Mouse (Mus musculus) kidney, adult 2 months (tissue): Measurements from ENCODE around the gene Uqcc1. TPM values are rescaled to one million over a fixed set of nuclear protein-coding genes. Genes with fewer than 3 reads are reported as not detected.
A peak's percentile ranks its signal among the peaks of the same experiment; 100 is the strongest.

ENCODE experiments used
- DNase-seq: peaks from one replicate; pipeline ENCODE4 v3.0.0; 2021
- H3K27ac ChIP-seq: fragments of 200-500 bp; 2 replicates; pipeline ENCODE4 v1.5.1; 2012; ENCODE audit warnings: low read depth, low read length, control low read depth, inconsistent platforms; ENCODE audit not compliant: insufficient read depth
- H3K27me3 ChIP-seq: fragments of 200-500 bp; replicated peaks from 2 replicates; pipeline ENCODE4 v1.6.1; 2012; ENCODE audit warnings: mild to moderate bottlenecking, moderate library complexity, low read length, inconsistent platforms; ENCODE audit not compliant: control insufficient read depth, insufficient read depth
- H3K36me3 ChIP-seq: fragments of 200-500 bp; 2 replicates; pipeline ENCODE4 v1.6.1; 2012; ENCODE audit warnings: mild to moderate bottlenecking, moderate library complexity, low read length, inconsistent platforms; ENCODE audit not compliant: control insufficient read depth, insufficient read depth
- H3K4me1 ChIP-seq: fragments of 200-500 bp; 2 replicates; pipeline ENCODE4 v1.6.1; 2011; ENCODE audit warnings: low read length; ENCODE audit not compliant: control insufficient read depth, insufficient read depth
- H3K4me3 ChIP-seq: fragments of 200-500 bp; 2 replicates; pipeline ENCODE4 v1.5.1; 2011; ENCODE audit warnings: mild to moderate bottlenecking, low read depth, low read length, control low read depth; ENCODE audit not compliant: insufficient read depth
- CTCF ChIP-seq: fragments of 200-500 bp; conservative IDR thresholded peaks from 2 replicates; pipeline ENCODE4 v1.5.1; 2011; ENCODE audit warnings: low read depth, mild to moderate bottlenecking, control low read depth, low read length, moderate library complexity, mixed read lengths; ENCODE audit not compliant: insufficient read depth, insufficient read length
- POLR2A ChIP-seq: fragments of 200-500 bp; IDR thresholded peaks from one replicate; pipeline ENCODE4 v1.6.1; 2011; ENCODE audit warnings: low read depth, low read length, control low read depth
- WGBS: fragments of 180-500 bp; shearing (Covaris S2); methylation state at CpG from one replicate; pipeline ENCODE4 v1.1.7; 2018; 5-methylcytosine and 5-hydroxymethylcytosine counted together
- polyA plus RNA-seq: library from polyadenylated mRNA; depleted of rRNA; stranded (reverse); fragments of >200 nt; gene quantifications from 2 replicates; pipeline ENCODE4 v1.2.3, GENCODE M21; 2012

Uqcc1 gene
- polyA plus RNA-seq, 1 experiment = 74.9 TPM

GRCm38 (mm10) chr2:155872930-155873507, 57.1 kb downstream of the Uqcc1 start:
- Histone ChIP-seq H3K4me1 (no peaks in the 10 kb centered on the region), H3K4me3 (no peak overlapping the region), H3K36me3 (0 out of 2 replicates have a peak, but pooled peaks cover 2% of the 10 kb centered on the region), H3K27me3 (no peaks in the 10 kb centered on the region), H3K27ac (no peak overlapping the region)
- 56% methylated on average over 10 of the region's 10 CpGs for WGBS
- no peak for DNase-seq
- TF ChIP-seq POLR2A = no peak
- TF ChIP-seq CTCF = no peak

- H3K36me3 ChIP-seq = 0 out of 2 replicates have a peak, but pooled peaks cover 2% of the 10 kb centered on the region
- no peak for DNase-seq
- no peak overlapping the region for H3K27ac ChIP-seq
- no peaks in the 10 kb centered on the region for H3K4me1 ChIP-seq
- no peak overlapping the region for H3K4me3 ChIP-seq
- no peaks in the 10 kb centered on the region for H3K27me3 ChIP-seq
- WGBS = 79% methylated on average over 8 of the region's 8 CpGs
- TF ChIP-seq CTCF (no peak), POLR2A (no peak)
Observed at GRCm38 (mm10) chr2:155872486-155872885, 57.6 kb downstream of the Uqcc1 start.

- DNase-seq = no peak
- 70% methylated on average over 5 of the region's 5 CpGs for WGBS
- Histone ChIP-seq H3K36me3 (no peaks in the 10 kb centered on the region), H3K27ac (no peak overlapping the region), H3K4me3 (no peak overlapping the region), H3K27me3 (no peaks in the 10 kb centered on the region), H3K4me1 (no peaks in the 10 kb centered on the region)
- no peak for TF ChIP-seq POLR2A
- TF ChIP-seq CTCF = no peak
Observed at GRCm38 (mm10) chr2:155869772-155870171, 60.3 kb downstream of the Uqcc1 start.

GRCm38 (mm10) chr2:155868320-155868719, 61.8 kb downstream of the Uqcc1 start:
- 94% methylated on average over 8 of the region's 8 CpGs for WGBS
- no peak for TF ChIP-seq CTCF
- no peaks in the 10 kb centered on the region for H3K27me3 ChIP-seq
- H3K36me3 ChIP-seq = no peaks in the 10 kb centered on the region
- no peak for DNase-seq
- no peak overlapping the region for H3K27ac ChIP-seq
- no peak overlapping the region for H3K4me3 ChIP-seq
- H3K4me1 ChIP-seq = no peaks in the 10 kb centered on the region

- WGBS = 44% methylated on average over 11 of the region's 11 CpGs
- no peaks in the 10 kb centered on the region for H3K36me3 ChIP-seq
- TF ChIP-seq POLR2A = no peak
- TF ChIP-seq CTCF = no peak
- H3K27me3 ChIP-seq = no peaks in the 10 kb centered on the region
- no peak overlapping the region for H3K4me3 ChIP-seq
- no peak overlapping the region for H3K27ac ChIP-seq
- DNase-seq = no peak
- peaks cover 7% of the 10 kb centered on the region; the same call in 1 of the 2 replicates for H3K4me1 ChIP-seq
Observed at GRCm38 (mm10) chr2:155863301-155863867, 66.7 kb downstream of the Uqcc1 start.

GRCm38 (mm10) chr2:155862573-155863300, 67.4 kb downstream of the Uqcc1 start:
- no peaks in the 10 kb centered on the region for H3K27me3 ChIP-seq
- no peak overlapping the region for H3K27ac ChIP-seq
- no peak for TF ChIP-seq POLR2A
- no peak for TF ChIP-seq CTCF
- peaks cover 7% of the 10 kb centered on the region; the same call in 1 of the 2 replicates for H3K4me1 ChIP-seq
- no peaks in the 10 kb centered on the region for H3K36me3 ChIP-seq
- H3K4me3 ChIP-seq = no peak overlapping the region
- 60% methylated on average over 13 of the region's 13 CpGs for WGBS
- peak; percentile 19 for DNase-seq

- H3K36me3 ChIP-seq = no peaks in the 10 kb centered on the region
- TF ChIP-seq POLR2A (no peak), CTCF (no peak)
- H3K27ac ChIP-seq = no peak overlapping the region
- WGBS = 94% methylated on average over 6 of the region's 6 CpGs
- H3K27me3 ChIP-seq = no peaks in the 10 kb centered on the region
- no peak overlapping the region for H3K4me3 ChIP-seq
- H3K4me1 ChIP-seq = peaks cover 7% of the 10 kb centered on the region; the same call in 1 of the 2 replicates
- no peak for DNase-seq
Observed at GRCm38 (mm10) chr2:155861581-155861980, 68.5 kb downstream of the Uqcc1 start.
